Mouse (Mus musculus) cerebellum, adult 2 months (tissue): ENCODE measurements around the gene Akap10.

Experiments
- CTCF ChIP-seq: fragments of 200-500 bp; IDR thresholded peaks from 2 replicates; pipeline ENCODE4 v1.5.1; 2011; ENCODE audit warnings: low read depth, mild to moderate bottlenecking, control low read depth, low read length, moderate library complexity, borderline replicate concordance; ENCODE audit not compliant: insufficient read depth
- POLR2A ChIP-seq: fragments of 200-500 bp; IDR thresholded peaks from 2 replicates; pipeline ENCODE4 v1.6.1; 2011; ENCODE audit warnings: low read length, control low read depth, borderline replicate concordance; ENCODE audit not compliant: insufficient read depth

- TF ChIP-seq POLR2A (no peak), CTCF (no peak)
These were observed 63.2 kb downstream of the Akap10 start for GRCm38 (mm10) chr11:61866856-61867255.
